Mouse (Mus musculus): ENCODE results near the gene Neb. TPM values are rescaled to one million over a fixed set of nuclear protein-coding genes. Genes with fewer than 3 reads are reported as not detected.
A peak's percentile ranks its signal among the peaks of the same experiment; 100 is the strongest.

Gene Neb
- total RNA-seq, 4 experiments from 2014 or later, result 8.2 to 15.0 (median 9.2) TPM

- no peak for DNase-seq (ENCODE audit: low spot score)
Measured at GRCm38 (mm10) chr2:52310757-52311156, 67.5 kb downstream of the Neb start.

GRCm38 (mm10) chr2:52306635-52307034 is 71.6 kb downstream of the Neb start:
- DNase-seq (ENCODE audit: low spot score), result no peak

GRCm38 (mm10) chr2:52304554-52304953 is 73.7 kb downstream of the Neb start:
- no peak for DNase-seq (ENCODE audit: low spot score)

- DNase-seq (ENCODE audit: low spot score), result peak; percentile 3
Measured at GRCm38 (mm10) chr2:52303405-52303804, 74.9 kb downstream of the Neb start.

GRCm38 (mm10) chr2:52297969-52298368 is 80.3 kb downstream of the Neb start:
- DNase-seq (ENCODE audit: low spot score), result no peak

GRCm38 (mm10) chr2:52296779-52297178 is 81.5 kb downstream of the Neb start:
- no peak for DNase-seq (ENCODE audit: low spot score)

- no peak for DNase-seq (ENCODE audit: low spot score)
Measured at GRCm38 (mm10) chr2:52287436-52287835, 90.8 kb downstream of the Neb start.

GRCm38 (mm10) chr2:52286421-52286820 is 91.9 kb downstream of the Neb start:
- no peak for DNase-seq (ENCODE audit: low spot score)

GRCm38 (mm10) chr2:52272146-52272545 is 106.1 kb downstream of the Neb start:
- no peak for DNase-seq (ENCODE audit: low spot score)

GRCm38 (mm10) chr2:52270911-52271310 is 107.4 kb downstream of the Neb start:
- DNase-seq (ENCODE audit: low spot score), result no peak

GRCm38 (mm10) chr2:52262149-52262548 is 116.1 kb downstream of the Neb start:
- peak; percentile 21 for DNase-seq (ENCODE audit: low spot score)

- DNase-seq (ENCODE audit: low spot score), result no peak
Measured at GRCm38 (mm10) chr2:52252037-52252436, 126.2 kb downstream of the Neb start.

GRCm38 (mm10) chr2:52248316-52248826 is 129.9 kb downstream of the Neb start:
- DNase-seq (ENCODE audit: low spot score), result no peak

- DNase-seq (ENCODE audit: low spot score), result no peak
Measured at GRCm38 (mm10) chr2:52245091-52245490, 133.2 kb downstream of the Neb start.

GRCm38 (mm10) chr2:52242691-52243090 is 135.6 kb downstream of the Neb start:
- DNase-seq (ENCODE audit: low spot score), result no peak

GRCm38 (mm10) chr2:52237892-52238291 is 140.4 kb downstream of the Neb start:
- DNase-seq (ENCODE audit: low spot score), result no peak

- DNase-seq (ENCODE audit: low spot score), result no peak
Measured at GRCm38 (mm10) chr2:52227584-52227983, 150.7 kb downstream of the Neb start.

GRCm38 (mm10) chr2:52224366-52224765 is 153.9 kb downstream of the Neb start:
- no peak for DNase-seq (ENCODE audit: low spot score)

GRCm38 (mm10) chr2:52220074-52220473 is 158.2 kb downstream of the Neb start:
- no peak for DNase-seq (ENCODE audit: low spot score)

GRCm38 (mm10) chr2:52215945-52216344 is 162.3 kb downstream of the Neb start:
- DNase-seq (ENCODE audit: low spot score), result no peak

GRCm38 (mm10) chr2:52212561-52212961 is 165.7 kb downstream of the Neb start:
- DNase-seq (ENCODE audit: low spot score), result no peak

GRCm38 (mm10) chr2:52211358-52211899 is 166.8 kb downstream of the Neb start:
- no peak for DNase-seq (ENCODE audit: low spot score)

- DNase-seq (ENCODE audit: low spot score), result no peak
Measured at GRCm38 (mm10) chr2:52210685-52211084, 167.6 kb downstream of the Neb start.

- no peak for DNase-seq (ENCODE audit: low spot score)
Measured at GRCm38 (mm10) chr2:52204992-52205391, 173.3 kb downstream of the Neb start.
